Mouse (Mus musculus): ENCODE measurements around the gene B3gat3.

GRCm38 (mm10) chr19:8883616-8884015 lies 36.6 kb upstream of the B3gat3 start, which contains the start of the genes Lbhd1 and Gm49403:
- TF ChIP-seq CTCF (IDR thresholded peaks at IDR 0.05) (no peak), POLR2A (IDR thresholded peaks at IDR 0.05; ENCODE audit: insufficient read depth, low read depth, low read length) (no peak)
